Mouse (Mus musculus) heart, adult 8-10 months (tissue): ENCODE results near the gene Lsamp. TPM values are rescaled to one million over a fixed set of nuclear protein-coding genes. Genes with fewer than 3 reads are reported as not detected.
A peak's percentile ranks its signal among the peaks of the same experiment; 100 is the strongest.

Experiments
- DNase-seq: peaks from one replicate; pipeline ENCODE4 v3.0.0; 2022; ENCODE audit warnings: low spot score
- total RNA-seq, 4 experiments: library from RNA; stranded (reverse); gene quantifications; 2 replicates each; pipeline ENCODE4 v1.2.4; 2022

The Lsamp gene
- total RNA-seq, result 1 to 10 TPM; 1.0 to 2.0 (median 1.4) TPM

- DNase-seq, result no peak
These were observed at the start of gene Lsamp for GRCm38 (mm10) chr16:39984205-39984634. Gene Lsamp, plus strand, starts transcription at chr16:39984361.

- DNase-seq, result no peak
These were observed 26.5 kb upstream of the Lsamp start for GRCm38 (mm10) chr16:39957686-39958085.

- no peak for DNase-seq
These were observed 11.4 kb upstream of the Lsamp start for GRCm38 (mm10) chr16:39972712-39973111.

GRCm38 (mm10) chr16:39984635-39985291, 602 bp downstream of the Lsamp start:
- DNase-seq, result no peak

- no peak for DNase-seq
These were observed 4.3 kb downstream of the Lsamp start for GRCm38 (mm10) chr16:39988466-39988865.

GRCm38 (mm10) chr16:39994821-39995220, 10.7 kb downstream of the Lsamp start:
- DNase-seq, result no peak

GRCm38 (mm10) chr16:40008800-40009199, 24.6 kb downstream of the Lsamp start:
- no peak for DNase-seq

- no peak for DNase-seq
These were observed 26.9 kb downstream of the Lsamp start for GRCm38 (mm10) chr16:40011106-40011505.

- no peak for DNase-seq
These were observed 38.5 kb downstream of the Lsamp start for GRCm38 (mm10) chr16:40022611-40023010.

- no peak for DNase-seq
These were observed 52.6 kb downstream of the Lsamp start for GRCm38 (mm10) chr16:40036719-40037118.

GRCm38 (mm10) chr16:40059546-40059945, 75.4 kb downstream of the Lsamp start:
- DNase-seq, result no peak

GRCm38 (mm10) chr16:40059968-40060367, 75.8 kb downstream of the Lsamp start:
- DNase-seq, result no peak

- DNase-seq, result no peak
These were observed 76.3 kb downstream of the Lsamp start for GRCm38 (mm10) chr16:40060491-40060890.

GRCm38 (mm10) chr16:40075556-40075955, 91.4 kb downstream of the Lsamp start:
- peak; percentile 0 for DNase-seq

GRCm38 (mm10) chr16:40080224-40080623, 96.1 kb downstream of the Lsamp start:
- DNase-seq, result no peak

GRCm38 (mm10) chr16:40104329-40104728, 120.2 kb downstream of the Lsamp start:
- no peak for DNase-seq

- no peak for DNase-seq
These were observed 198.8 kb downstream of the Lsamp start for GRCm38 (mm10) chr16:40182918-40183317.

- DNase-seq, result no peak
These were observed 203.9 kb downstream of the Lsamp start for GRCm38 (mm10) chr16:40187987-40188590.

GRCm38 (mm10) chr16:40194401-40194800, 210.2 kb downstream of the Lsamp start:
- DNase-seq, result no peak

- no peak for DNase-seq
These were observed 210.7 kb downstream of the Lsamp start for GRCm38 (mm10) chr16:40194839-40195238.

GRCm38 (mm10) chr16:40228627-40229026, 244.5 kb downstream of the Lsamp start:
- no peak for DNase-seq

- no peak for DNase-seq
These were observed 248.9 kb downstream of the Lsamp start for GRCm38 (mm10) chr16:40233066-40233465.

- no peak for DNase-seq
These were observed 250.2 kb downstream of the Lsamp start for GRCm38 (mm10) chr16:40234151-40234895.
